Mouse (Mus musculus) myocyte (in vitro differentiated cells): ENCODE data around the gene Pld3.

Experiments used
- MAX ChIP-seq: IDR thresholded peaks from one replicate; pipeline ENCODE4 v1.6.1; 2011; ENCODE audit warnings: low read depth, mild to moderate bottlenecking, control low read depth
- MYOD1 ChIP-seq, 3 experiments: IDR thresholded peaks; one replicate each; pipeline ENCODE4 v1.6.1; 2011; ENCODE audit warnings: control low read depth in 2 of 3, low read depth in 2 of 3, mild to moderate bottlenecking in 2 of 3, moderate library complexity in 1 of 3; ENCODE audit not compliant: insufficient read length in 2 of 3, control insufficient read depth in 1 of 3
- POLR2A ChIP-seq: IDR thresholded peaks from one replicate; pipeline ENCODE4 v1.6.1; 2011; ENCODE audit warnings: low read depth, mild to moderate bottlenecking, control low read depth, moderate library complexity; ENCODE audit not compliant: insufficient read length

DNA sequence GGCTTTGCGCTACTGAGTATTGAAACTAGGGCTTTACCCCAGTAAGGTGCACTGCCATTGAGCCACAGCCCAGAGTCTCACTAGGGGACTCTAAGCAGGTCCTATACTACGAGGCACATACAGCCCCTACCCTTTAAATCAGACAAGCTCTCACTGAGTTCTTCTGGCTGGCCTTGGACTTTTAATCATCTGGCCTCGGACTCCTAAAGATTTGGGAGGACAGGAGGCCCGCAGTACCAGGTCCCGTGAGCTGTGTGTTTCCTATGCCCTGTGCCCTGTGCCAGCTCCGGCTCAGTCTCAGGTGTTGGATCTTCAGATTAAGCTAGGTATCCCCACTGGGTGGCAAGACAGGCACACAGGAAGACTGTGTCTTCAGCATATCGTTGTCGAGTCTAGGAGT, 15.0 kb downstream of the Pld3 start:
- no peak for TF ChIP-seq POLR2A
- no peak for TF ChIP-seq MYOD1 (IDR thresholded peaks at IDR 0.05; ENCODE audit: control insufficient read depth in 1 of 3, insufficient read length in 2 of 3, low read depth in 2 of 3)
- no peak for TF ChIP-seq MAX
